Mouse (Mus musculus) kidney, postnatal 0 days (tissue): ENCODE measurements at regions not wholly inside any gene's neighbourhood (a gene's known extent, or its start where the extent isn't known, plus 50 kb on each side); places are given as distances from the start of the nearest gene placed in this dataset.
A peak's percentile ranks its signal among the peaks of the same experiment; 100 is the strongest.

Experiments used
- ATAC-seq: fragments of 200-750 bp; cut with Nextera tagmentation; replicated peaks from 2 replicates; pipeline ENCODE4 v1.8.0; 2017; ENCODE audit warnings: low read depth, moderate number of reproducible peaks, moderate TSS enrichment, moderate library complexity; ENCODE audit not compliant: low FRiP score
- DNase-seq: peaks from one replicate; pipeline ENCODE4 v3.0.0-alpha.2; 2016; ENCODE audit warnings: low spot score
- H3K27ac ChIP-seq: fragments of 300-500 bp; sonication (generic); 2 replicates; pipeline ENCODE4 v1.5.1; 2014; ENCODE audit warnings: mild to moderate bottlenecking
- H3K27me3 ChIP-seq: fragments of 300-500 bp; sonication (generic); 2 replicates; pipeline ENCODE4 v1.6.1; 2014; ENCODE audit warnings: low read length, mixed read lengths; ENCODE audit not compliant: insufficient read depth
- H3K36me3 ChIP-seq: fragments of 300-500 bp; sonication (generic); 2 replicates; pipeline ENCODE4 v1.6.1; 2014; ENCODE audit warnings: low read length, mixed read lengths; ENCODE audit not compliant: insufficient read depth
- H3K4me1 ChIP-seq: fragments of 300-500 bp; sonication (generic); replicated peaks from 2 replicates; pipeline ENCODE4 v1.6.1; 2014; ENCODE audit warnings: antibody characterized with exemption, low read length, mixed read lengths; ENCODE audit not compliant: insufficient read depth
- H3K4me2 ChIP-seq: fragments of 300-500 bp; sonication (generic); 2 replicates; pipeline ENCODE4 v1.6.1; 2014; ENCODE audit warnings: mild to moderate bottlenecking, low read length, moderate library complexity, mixed read lengths
- H3K4me3 ChIP-seq: fragments of 300-500 bp; sonication (generic); replicated peaks from 2 replicates; pipeline ENCODE4 v1.5.1; 2014; ENCODE audit warnings: low read depth, low read length
- H3K9ac ChIP-seq: fragments of 300-500 bp; sonication (generic); 2 replicates; pipeline ENCODE4 v1.6.1; 2014; ENCODE audit warnings: low read depth, low read length
- H3K9me3 ChIP-seq: fragments of 300-500 bp; sonication (generic); replicated peaks from 2 replicates; pipeline ENCODE4 v1.6.1; 2016; ENCODE audit warnings: low read length, inconsistent platforms, mixed read lengths
- CTCF ChIP-seq: IDR thresholded peaks from 2 replicates; pipeline ENCODE4 v1.5.1; 2016; ENCODE audit warnings: antibody characterized with exemption, low read depth, mild to moderate bottlenecking, moderate library complexity
- WGBS: fragments of 180-500 bp; shearing (Covaris S2); extraction: QIAGEN DNeasy Blood & Tissue Kit; methylation state at CpG from one replicate; pipeline ENCODE4 v1.1.7; 2014; 5-methylcytosine and 5-hydroxymethylcytosine counted together

DNA sequence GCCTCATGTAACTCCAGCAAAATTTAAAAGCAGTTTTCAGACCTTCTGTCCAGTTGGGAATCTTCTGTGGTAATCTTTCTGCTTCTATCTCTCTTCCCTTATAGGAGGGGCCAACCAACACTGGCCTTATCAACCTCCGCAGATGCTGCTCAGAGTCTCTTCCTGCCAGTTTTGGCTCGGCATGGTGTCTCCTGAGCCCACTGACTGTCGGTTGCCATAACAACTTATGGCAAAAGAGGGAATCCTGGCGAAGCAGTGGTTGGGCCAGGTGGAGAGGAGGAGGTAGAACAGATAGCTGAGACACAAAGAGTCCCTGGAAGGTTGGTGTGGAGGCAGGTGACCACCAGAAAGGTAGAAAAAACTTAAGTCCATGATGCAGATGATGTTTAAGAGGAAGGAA lies 562.4 kb downstream of the Inhba start:
- ATAC-seq (no peak), DNase-seq (no peak)
- H3K9ac ChIP-seq: no peak overlapping the region
- no peak for TF ChIP-seq CTCF
- WGBS: 37% methylated on average over 4 of the region's 4 CpGs
- no peaks in the 10 kb centered on the region for H3K36me3 ChIP-seq
- H3K4me1 ChIP-seq: no peaks in the 10 kb centered on the region
- H3K9me3 ChIP-seq: no peaks in the 10 kb centered on the region
- H3K4me3 ChIP-seq: no peak overlapping the region
- no peaks in the 10 kb centered on the region for H3K27me3 ChIP-seq
- no peak overlapping the region for H3K27ac ChIP-seq
- H3K4me2 ChIP-seq: no peak overlapping the region

DNA sequence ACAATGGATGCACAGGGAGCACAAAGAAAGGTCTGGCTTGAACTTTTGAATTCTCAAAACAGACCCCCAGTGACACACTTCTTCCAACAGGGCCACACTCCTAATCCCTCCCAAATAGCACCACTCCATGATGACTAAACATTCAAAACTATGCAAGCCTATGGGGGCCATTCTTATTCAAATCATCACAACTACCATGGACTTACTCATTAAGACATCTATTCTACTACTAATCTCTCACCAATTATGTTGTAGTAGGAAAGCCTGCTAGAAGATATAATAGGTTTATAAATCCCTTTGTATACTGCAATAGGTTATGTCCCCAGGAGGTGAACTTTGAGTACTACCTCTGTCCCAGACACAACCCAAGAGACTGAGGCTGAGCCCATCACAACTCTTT lies 574.6 kb downstream of the Inhba start:
- Histone ChIP-seq H3K27me3 (no peaks in the 10 kb centered on the region), H3K9me3 (no peaks in the 10 kb centered on the region), H3K36me3 (no peaks in the 10 kb centered on the region), H3K9ac (no peak overlapping the region), H3K4me1 (no peaks in the 10 kb centered on the region), H3K4me2 (no peak overlapping the region), H3K27ac (no peak overlapping the region), H3K4me3 (no peak overlapping the region)
- ATAC-seq: no peak
- DNase-seq: no peak
- TF ChIP-seq CTCF: no peak

DNA sequence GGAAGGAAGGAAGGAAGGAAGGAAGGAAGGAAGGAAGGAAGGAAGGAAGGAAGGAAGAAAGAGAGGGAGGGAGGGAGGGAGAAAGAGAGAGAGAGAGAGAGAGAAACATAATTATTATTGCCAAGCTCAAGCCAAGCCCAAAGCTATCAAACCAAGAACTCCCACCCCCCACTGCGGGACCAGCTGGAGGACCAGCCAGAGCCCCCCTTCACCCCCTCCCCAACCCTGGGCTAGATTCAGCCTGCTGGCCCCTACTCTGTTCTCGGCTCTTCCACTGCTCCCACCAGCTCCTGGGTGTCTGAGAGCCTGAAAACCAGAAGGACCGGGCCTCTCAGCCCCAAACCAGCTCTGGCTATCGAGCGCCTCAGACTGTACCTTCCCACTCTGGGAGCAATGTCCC lies 608.1 kb downstream of the Inhba start:
- 83% methylated on average over 5 of the region's 5 CpGs for WGBS
- H3K9ac ChIP-seq: no peak overlapping the region
- H3K36me3 ChIP-seq: no peaks in the 10 kb centered on the region
- no peak overlapping the region for H3K4me3 ChIP-seq
- ATAC-seq (no peak), DNase-seq (no peak)
- H3K27me3 ChIP-seq: no peaks in the 10 kb centered on the region
- no peaks in the 10 kb centered on the region for H3K4me1 ChIP-seq
- no peak overlapping the region for H3K4me2 ChIP-seq
- H3K9me3 ChIP-seq: no peaks in the 10 kb centered on the region
- H3K27ac ChIP-seq: no peak overlapping the region
- TF ChIP-seq CTCF: no peak

DNA sequence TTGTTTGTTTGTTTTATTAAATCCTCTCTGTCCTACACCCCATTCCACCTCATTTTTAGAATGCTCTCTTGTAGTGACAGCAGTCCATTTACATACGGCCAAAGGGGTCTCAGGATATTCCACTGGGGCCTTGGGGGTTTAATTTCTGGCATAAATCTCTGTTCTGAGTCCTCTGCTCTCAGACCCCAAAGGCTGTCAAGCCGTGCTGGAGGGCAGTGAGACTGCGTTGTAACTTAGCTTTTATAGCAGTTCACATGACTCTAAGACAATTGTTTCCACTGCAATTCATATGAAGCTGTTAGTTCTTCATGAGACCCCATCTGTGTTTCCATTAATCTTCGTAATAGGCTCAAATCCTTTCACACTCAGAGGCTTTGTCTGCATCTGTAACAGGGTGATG lies 614.9 kb downstream of the Inhba start:
- no peak for ATAC-seq
- DNase-seq: peak; percentile 41
- Histone ChIP-seq H3K4me2 (no peak overlapping the region), H3K4me3 (no peak overlapping the region), H3K4me1 (no peaks in the 10 kb centered on the region), H3K36me3 (no peaks in the 10 kb centered on the region), H3K27me3 (no peaks in the 10 kb centered on the region), H3K27ac (no peak overlapping the region), H3K9ac (no peak overlapping the region), H3K9me3 (no peaks in the 10 kb centered on the region)
- no peak for TF ChIP-seq CTCF
- 32% methylated on average over 4 of the region's 4 CpGs for WGBS

DNA sequence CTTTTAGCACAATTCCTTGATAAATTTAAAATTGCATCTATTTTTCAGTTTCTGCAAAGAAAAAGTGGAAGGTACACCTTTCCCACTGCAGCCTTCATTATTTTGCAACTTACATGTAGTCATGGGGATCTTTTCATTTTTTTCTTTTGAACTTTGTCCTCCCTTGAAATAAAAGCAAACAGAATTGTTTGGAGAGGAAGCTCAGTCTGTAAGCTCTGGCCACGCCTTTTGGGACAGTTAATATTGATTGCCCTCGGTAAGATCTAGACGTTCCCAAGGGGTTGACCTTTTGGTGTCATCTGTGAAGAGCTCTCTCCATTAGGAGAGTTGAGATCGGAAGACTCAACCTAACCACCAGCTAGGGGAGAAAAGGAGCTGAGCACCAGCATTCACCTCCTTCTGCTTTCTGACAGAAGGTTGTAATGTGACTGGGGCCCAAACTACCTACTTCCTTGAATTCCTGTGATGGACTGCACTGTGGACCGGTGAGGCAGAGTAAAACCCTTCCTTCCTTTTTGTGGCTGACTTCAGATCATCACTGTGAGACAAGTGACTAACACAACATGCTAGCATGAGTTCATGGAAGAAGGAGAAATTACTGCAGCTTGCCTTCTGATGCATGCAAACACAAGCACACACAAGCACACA lies 621.9 kb downstream of the Inhba start:
- DNase-seq (no peak), ATAC-seq (no peak)
- H3K27me3 ChIP-seq: no peaks in the 10 kb centered on the region
- H3K9ac ChIP-seq: no peak overlapping the region
- TF ChIP-seq CTCF: no peak
- no peak overlapping the region for H3K4me2 ChIP-seq
- H3K4me3 ChIP-seq: no peak overlapping the region
- H3K9me3 ChIP-seq: no peaks in the 10 kb centered on the region
- H3K36me3 ChIP-seq: no peaks in the 10 kb centered on the region
- H3K4me1 ChIP-seq: no peaks in the 10 kb centered on the region
- 50% methylated on average over 5 of the region's 5 CpGs for WGBS
- no peak overlapping the region for H3K27ac ChIP-seq

DNA sequence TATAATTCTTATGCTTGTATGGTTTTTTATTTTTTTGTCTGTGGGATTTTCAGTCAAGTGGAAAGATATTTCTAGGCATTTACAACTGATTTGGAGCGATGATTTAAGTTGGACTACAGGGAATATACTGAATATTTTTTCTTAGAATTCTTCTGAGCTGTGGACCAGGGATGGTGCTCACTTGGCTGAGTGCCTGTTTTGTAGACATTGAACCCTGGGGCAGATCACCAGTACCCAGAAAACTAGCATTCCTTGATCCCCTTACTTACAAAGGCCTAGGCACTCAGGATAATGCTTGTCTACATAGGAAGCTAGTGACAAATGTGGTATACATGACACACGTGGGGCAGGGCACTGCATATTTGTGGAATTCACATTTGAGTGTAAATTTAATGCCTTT lies 624.6 kb downstream of the Inhba start:
- H3K4me3 ChIP-seq: no peak overlapping the region
- H3K36me3 ChIP-seq: no peaks in the 10 kb centered on the region
- no peak for TF ChIP-seq CTCF
- no peak overlapping the region for H3K9ac ChIP-seq
- 68% methylated on average over 2 of the region's 2 CpGs for WGBS
- DNase-seq (no peak), ATAC-seq (no peak)
- H3K4me2 ChIP-seq: no peak overlapping the region
- no peaks in the 10 kb centered on the region for H3K9me3 ChIP-seq
- H3K27me3 ChIP-seq: no peaks in the 10 kb centered on the region
- no peaks in the 10 kb centered on the region for H3K4me1 ChIP-seq
- no peak overlapping the region for H3K27ac ChIP-seq
